Mouse (Mus musculus) heart, embryonic 11.5 days (tissue): ENCODE data around the gene Eml3. TPM values are rescaled to one million over a fixed set of nuclear protein-coding genes. Genes with fewer than 3 reads are reported as not detected.

Source experiments
- ATAC-seq: fragments of 200-750 bp; cut with Nextera tagmentation; replicated peaks from 2 replicates; pipeline ENCODE4 v1.8.0; 2017; ENCODE audit warnings: moderate library complexity; ENCODE audit not compliant: insufficient number of reproducible peaks, low FRiP score, low TSS enrichment
- H3K27ac ChIP-seq: fragments of 300-500 bp; sonication (generic); 2 replicates; pipeline ENCODE4 v1.5.1; 2014; ENCODE audit warnings: mild to moderate bottlenecking, low read depth, low read length
- H3K27me3 ChIP-seq: fragments of 300-500 bp; sonication (generic); 2 replicates; pipeline ENCODE4 v1.6.1; 2014; ENCODE audit warnings: mild to moderate bottlenecking, low read length, mixed read lengths; ENCODE audit not compliant: control insufficient read depth, insufficient read depth
- H3K36me3 ChIP-seq: fragments of 300-500 bp; sonication (generic); 2 replicates; pipeline ENCODE4 v1.6.1; 2014; ENCODE audit warnings: mild to moderate bottlenecking, low read length, moderate library complexity, mixed read lengths; ENCODE audit not compliant: control insufficient read depth, insufficient read depth
- H3K4me1 ChIP-seq: fragments of 300-500 bp; sonication (generic); 2 replicates; pipeline ENCODE4 v1.6.1; 2014; ENCODE audit warnings: low read length; ENCODE audit not compliant: control insufficient read depth, insufficient read depth
- H3K4me2 ChIP-seq: fragments of 300-500 bp; sonication (generic); 2 replicates; pipeline ENCODE4 v1.6.1; 2014; ENCODE audit warnings: mild to moderate bottlenecking, moderate library complexity
- H3K4me3 ChIP-seq: fragments of 300-500 bp; sonication (generic); 2 replicates; pipeline ENCODE4 v1.5.1; 2014; ENCODE audit warnings: low read depth, low read length
- H3K9ac ChIP-seq: fragments of 300-500 bp; sonication (generic); 2 replicates; pipeline ENCODE4 v1.6.1; 2014; ENCODE audit warnings: mild to moderate bottlenecking, low read depth, low read length, moderate library complexity
- H3K9me3 ChIP-seq: fragments of 300-500 bp; sonication (generic); replicated peaks from 2 replicates; pipeline ENCODE4 v1.6.1; 2016; ENCODE audit warnings: low read length; ENCODE audit not compliant: control insufficient read depth
- WGBS: fragments of 180-500 bp; shearing (Covaris S2); extraction: QIAGEN DNeasy Blood & Tissue Kit; methylation state at CpG from one replicate; pipeline ENCODE4 v1.1.7; 2014; ENCODE audit not compliant: insufficient replicate concordance; 5-methylcytosine and 5-hydroxymethylcytosine counted together
- polyA plus RNA-seq: library from polyadenylated mRNA; unstranded; fragments of >200 nt; fragmentation: Nextera tagmentation; extraction: Ambion mirVana; gene quantifications from 2 replicates; pipeline ENCODE4 v1.2.1, GENCODE M21; 2014

The Eml3 gene
- polyA plus RNA-seq, 1 experiment from 2014 or later, result 8.1 TPM

- Histone ChIP-seq H3K36me3 (peaks cover 71% of the 10 kb centered on the region), H3K4me3 (no peak overlapping the region), H3K4me1 (no peaks in the 10 kb centered on the region), H3K9ac (no peak overlapping the region), H3K4me2 (no peak overlapping the region), H3K9me3 (no peaks in the 10 kb centered on the region), H3K27ac (no peak overlapping the region), H3K27me3 (no peaks in the 10 kb centered on the region)
- 90% methylated on average over 6 of the region's 6 CpGs for WGBS
- no peak for ATAC-seq
These were observed 20.8 kb upstream of the Eml3 start for GRCm38 (mm10) chr19:8908531-8908930.

DNA sequence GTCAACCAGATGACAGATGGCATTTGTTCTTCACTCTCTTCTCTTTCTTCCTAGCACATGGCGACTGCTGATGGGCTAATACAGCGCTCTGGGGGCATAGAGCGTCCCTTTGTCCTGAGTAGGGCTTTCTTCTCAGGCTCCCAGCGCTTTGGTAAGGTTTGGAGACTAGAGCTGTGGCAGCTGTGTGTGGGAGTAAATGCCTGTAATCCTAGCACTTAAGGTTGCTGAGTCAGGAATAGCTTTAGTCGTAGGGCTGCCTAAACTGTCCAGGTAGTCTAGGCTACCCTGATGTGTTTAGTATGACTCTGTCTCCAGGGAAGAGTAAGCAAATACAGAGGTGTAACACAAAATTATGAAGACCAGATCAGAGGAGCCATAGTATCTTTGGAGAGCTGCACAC is 17.5 kb upstream of the Eml3 start:
- H3K9me3 ChIP-seq, result no peaks in the 10 kb centered on the region
- no peak for ATAC-seq
- H3K4me2 ChIP-seq, result no peak overlapping the region
- no peak overlapping the region for H3K4me3 ChIP-seq
- no peaks in the 10 kb centered on the region for H3K4me1 ChIP-seq
- 90% methylated on average over 5 of the region's 5 CpGs for WGBS
- H3K27me3 ChIP-seq, result no peaks in the 10 kb centered on the region
- H3K9ac ChIP-seq, result no peak overlapping the region
- peaks cover 81% of the 10 kb centered on the region for H3K36me3 ChIP-seq
- H3K27ac ChIP-seq, result no peak overlapping the region

DNA sequence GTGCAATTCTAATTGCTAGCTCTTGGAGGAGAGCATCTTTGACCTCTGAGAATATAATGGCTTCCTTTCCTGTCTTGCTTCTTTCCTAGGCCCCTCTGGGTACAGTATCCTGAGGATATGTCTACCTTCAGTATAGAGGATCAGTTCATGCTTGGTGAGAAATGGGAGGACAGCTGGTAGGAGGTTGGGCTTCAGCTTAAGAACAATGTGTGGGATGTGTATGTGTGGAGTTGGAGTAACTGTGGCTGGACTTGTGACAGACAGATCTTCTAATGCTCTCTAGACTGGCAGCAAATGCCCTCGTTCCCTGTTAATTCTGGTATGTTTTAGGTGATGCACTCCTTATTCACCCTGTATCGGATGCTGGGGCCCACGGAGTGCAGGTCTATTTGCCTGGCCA is 15.1 kb upstream of the Eml3 start:
- no peaks in the 10 kb centered on the region for H3K4me1 ChIP-seq
- no peak overlapping the region for H3K4me3 ChIP-seq

DNA sequence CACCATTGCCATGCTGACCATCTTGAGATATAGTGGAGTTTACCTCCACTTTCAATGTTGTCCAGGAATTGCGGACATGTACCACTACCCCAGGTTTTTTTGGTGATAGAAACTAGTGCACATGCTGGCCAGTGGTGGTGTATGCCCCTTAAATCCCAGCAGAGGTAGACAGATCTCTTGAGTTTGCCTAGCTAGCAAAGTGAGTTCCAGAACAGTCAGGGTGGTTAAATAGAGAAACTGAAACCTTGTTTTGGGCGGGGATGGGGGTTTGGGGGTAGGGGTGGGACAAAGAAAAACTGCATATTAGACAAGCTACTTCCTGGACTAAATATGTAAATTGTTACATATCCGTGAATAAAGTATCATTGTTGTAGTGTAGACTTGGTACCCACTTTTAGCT is 10.4 kb upstream of the Eml3 start:
- 89% methylated on average over 3 of the region's 3 CpGs for WGBS
- H3K9me3 ChIP-seq, result no peaks in the 10 kb centered on the region
- H3K27me3 ChIP-seq, result no peaks in the 10 kb centered on the region
- no peak overlapping the region for H3K27ac ChIP-seq
- ATAC-seq, result no peak
- H3K36me3 ChIP-seq, result peaks cover 33% of the 10 kb centered on the region
- no peak overlapping the region for H3K9ac ChIP-seq
- no peak overlapping the region for H3K4me2 ChIP-seq
- no peak overlapping the region for H3K4me3 ChIP-seq
- H3K4me1 ChIP-seq, result peaks cover 8% of the 10 kb centered on the region

More for the DNA sequence above, 15.1 kb upstream of the Eml3 start:
- H3K9ac ChIP-seq, result no peak overlapping the region
- H3K36me3 ChIP-seq, result peaks cover 62% of the 10 kb centered on the region
- 93% methylated on average over 3 of the region's 3 CpGs for WGBS
- no peak overlapping the region for H3K27ac ChIP-seq
- no peaks in the 10 kb centered on the region for H3K27me3 ChIP-seq
- no peak for ATAC-seq
- no peaks in the 10 kb centered on the region for H3K9me3 ChIP-seq
- no peak overlapping the region for H3K4me2 ChIP-seq

DNA sequence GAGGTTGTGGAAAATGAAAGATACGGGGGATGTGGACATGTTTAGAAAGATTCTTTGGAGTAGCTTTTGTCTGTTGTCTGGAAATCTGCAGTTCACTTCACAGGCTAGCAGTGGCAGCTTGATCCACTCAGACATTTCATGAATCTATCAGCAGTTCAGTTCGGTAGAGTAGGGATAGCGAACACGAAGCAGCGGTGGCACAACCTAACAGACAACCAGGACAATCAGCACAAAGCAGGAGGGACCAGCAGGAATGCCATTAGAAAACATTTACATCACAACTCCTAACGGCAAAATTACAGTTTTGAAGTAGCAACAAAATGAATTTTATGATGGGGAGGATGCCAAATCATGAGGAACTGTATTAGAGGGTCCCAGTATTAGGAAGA is 9.7 kb upstream of the Eml3 start:
- peaks cover 8% of the 10 kb centered on the region for H3K4me1 ChIP-seq
- no peaks in the 10 kb centered on the region for H3K27me3 ChIP-seq
- peak overlapping the region; percentile 79 for H3K4me3 ChIP-seq
- H3K4me2 ChIP-seq, result peak overlapping the region; percentile 87
- peak overlapping the region; percentile 78 for H3K27ac ChIP-seq
- H3K36me3 ChIP-seq, result peaks cover 26% of the 10 kb centered on the region
- no peaks in the 10 kb centered on the region for H3K9me3 ChIP-seq
- no peak for ATAC-seq
- H3K9ac ChIP-seq, result peak overlapping the region; percentile 82; the same call in 1 of the 2 replicates
- 61% methylated on average over 6 of the region's 6 CpGs for WGBS

- Histone ChIP-seq H3K36me3 (peaks cover 22% of the 10 kb centered on the region), H3K9me3 (no peaks in the 10 kb centered on the region), H3K4me2 (peak within 1 kb of the TSS; percentile 87), H3K4me3 (peak within 1 kb of the TSS; percentile 79), H3K4me1 (peaks cover 8% of the 10 kb centered on the region), H3K9ac (peak within 1 kb of the TSS; percentile 82), H3K27ac (peak within 1 kb of the TSS; percentile 78), H3K27me3 (no peaks in the 10 kb centered on the region)
- 3% methylated on average over 41 of the region's 50 CpGs for WGBS
- peak; percentile 97 for ATAC-seq
These were observed 9.1 kb upstream of the Eml3 start, which contains the start of gene B3gat3 for GRCm38 (mm10) chr19:8920073-8920736. Gene B3gat3, plus strand, starts transcription at chr19:8920374.

DNA sequence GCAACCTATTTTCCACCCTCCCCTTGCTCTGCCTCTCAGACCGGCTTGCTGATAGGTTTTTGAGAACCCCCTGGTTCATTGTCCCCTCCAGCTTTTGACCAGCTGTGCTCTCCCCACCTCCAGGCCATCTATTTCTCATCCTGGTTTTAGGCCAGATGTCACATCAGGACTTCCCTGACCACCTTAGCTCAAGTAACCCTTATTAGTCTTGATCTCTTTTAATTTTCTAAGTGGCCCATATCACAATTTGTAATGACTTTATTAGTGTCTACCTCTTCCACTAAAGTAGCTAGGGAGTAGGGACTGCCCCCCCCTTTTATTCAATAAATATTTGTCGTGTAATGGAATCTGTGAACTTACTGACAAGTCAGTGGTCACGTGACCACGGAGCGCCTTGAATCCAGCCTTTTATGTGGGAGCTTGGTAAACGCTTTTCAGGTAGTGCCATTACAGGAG is 8.5 kb upstream of the Eml3 start:
- no peaks in the 10 kb centered on the region for H3K9me3 ChIP-seq
- peak overlapping the region; percentile 79 for H3K4me3 ChIP-seq
- 2% methylated on average over 6 of the region's 6 CpGs for WGBS
- H3K4me2 ChIP-seq, result peak overlapping the region; percentile 87
- H3K27me3 ChIP-seq, result no peaks in the 10 kb centered on the region
- H3K27ac ChIP-seq, result peak overlapping the region; percentile 78
- peak overlapping the region; percentile 82 for H3K9ac ChIP-seq
- ATAC-seq, result no peak
- peaks cover 8% of the 10 kb centered on the region for H3K4me1 ChIP-seq
- peaks cover 21% of the 10 kb centered on the region for H3K36me3 ChIP-seq

GRCm38 (mm10) chr19:8921741-8922140 is 7.6 kb upstream of the Eml3 start:
- no peak overlapping the region for H3K27ac ChIP-seq
- H3K4me3 ChIP-seq, result no peak overlapping the region; the same call in 1 of the 2 replicates
- H3K36me3 ChIP-seq, result peaks cover 14% of the 10 kb centered on the region
- 77% methylated on average over 9 of the region's 9 CpGs for WGBS
- H3K4me1 ChIP-seq, result peaks cover 8% of the 10 kb centered on the region
- H3K9me3 ChIP-seq, result no peaks in the 10 kb centered on the region
- no peak overlapping the region for H3K9ac ChIP-seq
- ATAC-seq, result no peak
- peak overlapping the region; percentile 87 for H3K4me2 ChIP-seq
- no peaks in the 10 kb centered on the region for H3K27me3 ChIP-seq

DNA sequence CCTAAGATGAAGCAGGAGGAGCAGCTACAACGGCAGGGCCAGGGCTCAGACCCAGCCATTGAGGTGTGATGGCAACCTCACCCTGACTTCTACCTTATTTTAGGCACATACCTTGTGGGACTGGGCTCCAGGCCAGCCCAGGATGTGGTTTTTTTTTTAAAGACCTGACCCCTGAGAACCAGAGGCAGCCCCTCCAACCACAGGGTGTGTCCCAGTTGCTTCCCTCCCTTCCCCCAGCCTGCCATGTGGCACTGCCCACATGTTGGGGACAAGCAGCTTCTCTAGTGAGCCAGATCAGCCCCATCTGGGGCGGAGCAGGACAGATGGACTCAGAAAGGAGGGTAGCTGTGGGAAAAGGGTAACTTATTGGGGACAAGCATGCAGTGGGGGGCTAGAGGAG is 2.6 kb upstream of the Eml3 start:
- Histone ChIP-seq H3K9me3 (no peaks in the 10 kb centered on the region), H3K4me3 (no peak overlapping the region), H3K27ac (no peak overlapping the region), H3K4me2 (no peak overlapping the region), H3K36me3 (peaks cover 16% of the 10 kb centered on the region), H3K9ac (no peak overlapping the region), H3K27me3 (no peaks in the 10 kb centered on the region), H3K4me1 (peaks cover 20% of the 10 kb centered on the region)
- no peak for ATAC-seq
- 94% methylated on average over 2 of the region's 2 CpGs for WGBS
